In genomic region chr13:101668859-101669258, GRCm38 (mm10) we compare ENCODE assay signal across 16 mouse cellular contexts.
DNase-seq lines count a peak whose midpoint lies in the region.
"Had no signal": no experiment of that assay in that cellular context is flagged by ENCODE, and none has a peak within 500 bp of the region (broad histone marks: within the 10 kb centered on the region; RNA-seq: fewer than 3 reads in every experiment).

No protein-coding gene starts in this region.

- no peak overlapping the region for H3K4me3 ChIP-seq in forebrain, embryonic 10.5 days
- H3K4me3 ChIP-seq: embryonic facial prominence, embryonic 12.5 days; forebrain, embryonic 12.5 days; layer of hippocampus, adult 2 months; midbrain, embryonic 10.5 days had no signal

- H3K9me3 ChIP-seq in forebrain, embryonic 10.5 days, result peaks cover 10% of the 10 kb centered on the region

- peak; percentile 60 for DNase-seq in kidney, adult 9 months
- DNase-seq in kidney, adult 18-20 months, result no peak
- peak; percentile 34 for DNase-seq in thymus, postnatal 4 days
- DNase-seq in thymus, postnatal 25 days, result no peak
- DNase-seq in forelimb bud, embryonic 11.5 days (ENCODE audit: low read depth, low spot score), result peak; percentile 35
- DNase-seq in forebrain, embryonic 10.5 days (ENCODE audit: extremely low spot score, low spot score), result no peak
- DNase-seq in left cerebral cortex, adult 9 months (ENCODE audit: low spot score in 2 of 2), result no peak
- DNase-seq in layer of hippocampus, adult 18-20 months (ENCODE audit: low spot score in 2 of 2), result no peak
- DNase-seq: adrenal gland, postnatal 14 days; cerebellum, adult 9-10 months; heart, postnatal 14 days; liver had no signal

- H3K27me3 ChIP-seq in forebrain, embryonic 10.5 days (ENCODE audit: poor library complexity, severe bottlenecking), result no peaks in the 10 kb centered on the region
- H3K27me3 ChIP-seq: embryonic facial prominence, embryonic 12.5 days; forebrain, embryonic 12.5 days had no signal

- H3K27ac ChIP-seq in forebrain, embryonic 10.5 days, result no peak overlapping the region
- H3K27ac ChIP-seq: embryonic facial prominence, embryonic 12.5 days; forebrain, embryonic 12.5 days; layer of hippocampus, adult 2 months; midbrain, embryonic 10.5 days had no signal

- H3K4me1 ChIP-seq in forebrain, embryonic 10.5 days, result no peaks in the 10 kb centered on the region
- H3K4me1 ChIP-seq: embryonic facial prominence, embryonic 12.5 days; forebrain, embryonic 12.5 days; midbrain, embryonic 10.5 days had no signal

- no peaks in the 10 kb centered on the region for H3K36me3 ChIP-seq in forebrain, embryonic 10.5 days (replicated peaks)
- H3K36me3 ChIP-seq: embryonic facial prominence, embryonic 12.5 days; forebrain, embryonic 12.5 days; midbrain, embryonic 10.5 days had no signal

- 54% methylated on average over 3 of the region's 3 CpGs for WGBS in forebrain, embryonic 10.5 days

Comparison
In these comparisons a context has a peak if more than half of its experiments do, and no peak if none do; other contexts are left out.
1. DNase-seq: peak in kidney, adult 9 months (single experiment), thymus, postnatal 4 days (single experiment) and forelimb bud, embryonic 11.5 days (single experiment); none in kidney, adult 18-20 months (single experiment), thymus, postnatal 25 days (single experiment), forebrain, embryonic 10.5 days (single experiment), left cerebral cortex, adult 9 months (0 of 2) and layer of hippocampus, adult 18-20 months (0 of 2).